Mouse (Mus musculus) erythroblast, embryonic 14.5 days (primary cell): ENCODE results near the gene Xrn1. TPM values are rescaled to one million over a fixed set of nuclear protein-coding genes. Genes with fewer than 3 reads are reported as not detected.
"Not testable (repeated sequence)": the region's sequence is repeated elsewhere in the genome, so short reads cannot be mapped to it uniquely, and the experiment has no call there.

ENCODE experiments used
- H3K27me3 ChIP-seq: 2 replicates; pipeline ENCODE4 v1.6.1; 2012; ENCODE audit warnings: inconsistent platforms; ENCODE audit not compliant: control insufficient read depth
- H3K36me3 ChIP-seq: 2 replicates; pipeline ENCODE4 v1.6.1; 2012; ENCODE audit warnings: mild to moderate bottlenecking, inconsistent platforms; ENCODE audit not compliant: control insufficient read depth
- H3K4me1 ChIP-seq: 2 replicates; pipeline ENCODE4 v1.6.1; 2012; ENCODE audit warnings: inconsistent platforms; ENCODE audit not compliant: control insufficient read depth
- H3K4me3 ChIP-seq: replicated peaks from 2 replicates; pipeline ENCODE3; 2012; ENCODE audit warnings: moderate library complexity, mild to moderate bottlenecking, inconsistent platforms
- H3K9me3 ChIP-seq: 2 replicates; pipeline ENCODE4 v1.6.1; 2012; ENCODE audit warnings: low read length, inconsistent platforms, mixed read lengths; ENCODE audit not compliant: control insufficient read depth
- GATA1 ChIP-seq: IDR thresholded peaks from 2 replicates; pipeline ENCODE4 v1.6.1; 2012; ENCODE audit warnings: low read length, inconsistent platforms, mixed read lengths
- TAL1 ChIP-seq: IDR thresholded peaks from 3 replicates; pipeline ENCODE4 v1.6.1; 2012; ENCODE audit warnings: low read length, inconsistent platforms, mixed read lengths
- polyA plus RNA-seq: library from polyadenylated mRNA; stranded (reverse); fragments of >175 nt; gene quantifications from 2 replicates; pipeline ENCODE4 v1.2.3, GENCODE M21; 2012

Xrn1 gene
- polyA plus RNA-seq, 1 experiment: 0.21 TPM

GRCm38 (mm10) chr9:96078752-96079315 lies 124.3 kb downstream of the Xrn1 start:
- TF ChIP-seq TAL1 (no peak), GATA1 (no peak)
- Histone ChIP-seq H3K27me3 (peaks cover 18% of the 10 kb centered on the region; the same call in 1 of the 2 replicates), H3K4me3 (no peak overlapping the region), H3K36me3 (no peaks in the 10 kb centered on the region), H3K9me3 (peaks cover 2% of the 10 kb centered on the region; the same call in 1 of the 2 replicates), H3K4me1 (no peaks in the 10 kb centered on the region)

DNA sequence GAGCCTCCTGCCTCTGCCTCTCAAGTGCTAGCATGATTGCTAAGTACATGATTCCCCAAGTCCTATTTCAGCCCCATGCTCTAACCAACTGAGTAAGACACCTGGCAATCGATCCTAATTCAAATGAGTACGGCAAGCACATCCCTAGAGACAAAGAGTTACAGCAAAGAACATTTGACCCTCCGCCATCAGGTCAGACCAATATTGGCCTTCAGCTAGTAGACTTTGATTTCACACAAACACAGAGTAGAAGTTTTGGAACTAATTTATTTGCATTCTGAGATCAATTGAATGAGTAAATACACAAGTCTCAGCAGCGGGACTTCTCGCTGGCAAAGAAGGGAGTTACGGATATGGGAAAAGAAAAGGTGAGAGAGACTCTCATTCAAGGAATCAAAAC lies 130.7 kb downstream of the Xrn1 start:
- H3K27me3 ChIP-seq: peaks cover 10% of the 10 kb centered on the region; the same call in 1 of the 2 replicates
- TF ChIP-seq GATA1 (no peak), TAL1 (no peak)

GRCm38 (mm10) chr9:96087671-96088070 lies 133.1 kb downstream of the Xrn1 start:
- Histone ChIP-seq H3K4me3 (no peak overlapping the region), H3K4me1 (no peaks in the 10 kb centered on the region), H3K9me3 (peaks cover 2% of the 10 kb centered on the region; the same call in 1 of the 2 replicates), H3K36me3 (no peaks in the 10 kb centered on the region), H3K27me3 (peaks cover 9% of the 10 kb centered on the region; the same call in 1 of the 2 replicates)
- no peak for TF ChIP-seq GATA1
- TF ChIP-seq TAL1: no peak

More for the DNA sequence above, 130.7 kb downstream of the Xrn1 start:
- no peak overlapping the region for H3K4me3 ChIP-seq
- H3K36me3 ChIP-seq: no peaks in the 10 kb centered on the region
- H3K9me3 ChIP-seq: no peaks in the 10 kb centered on the region
- H3K4me1 ChIP-seq: no peaks in the 10 kb centered on the region

DNA sequence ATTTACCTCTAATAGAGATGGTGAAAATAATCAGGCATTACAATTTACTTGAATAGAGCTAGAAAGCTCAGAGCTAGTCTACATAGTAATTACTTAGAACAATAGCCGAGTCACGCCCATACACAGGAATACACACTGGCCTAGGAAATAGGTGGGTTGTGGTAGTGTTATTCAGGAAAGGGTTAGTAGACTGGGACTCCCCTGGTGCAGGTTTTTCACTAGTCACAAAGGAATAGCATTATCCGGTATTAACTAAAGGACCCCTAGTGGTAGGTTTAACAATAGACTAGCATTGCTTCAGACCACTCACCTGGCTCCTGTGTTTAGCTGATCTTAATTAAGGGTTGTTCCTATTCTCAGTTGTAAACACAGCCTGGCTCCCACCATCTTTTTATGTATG lies 133.9 kb downstream of the Xrn1 start:
- not testable (repeated sequence) for H3K36me3 ChIP-seq

GRCm38 (mm10) chr9:96092637-96093036 lies 138.1 kb downstream of the Xrn1 start:
- Histone ChIP-seq H3K9me3 (peaks cover 26% of the 10 kb centered on the region), H3K27me3 (peaks cover 13% of the 10 kb centered on the region; the same call in 1 of the 2 replicates)
- H3K4me3 ChIP-seq, H3K36me3 ChIP-seq, H3K4me1 ChIP-seq: not testable (repeated sequence)

More for the DNA sequence above, 133.9 kb downstream of the Xrn1 start:
- H3K9me3 ChIP-seq, H3K4me3 ChIP-seq, H3K4me1 ChIP-seq: not testable (repeated sequence)
- peaks cover 12% of the 10 kb centered on the region; the same call in 1 of the 2 replicates for H3K27me3 ChIP-seq

- Histone ChIP-seq H3K4me1 (no peaks in the 10 kb centered on the region), H3K4me3 (no peak overlapping the region), H3K27me3 (peaks cover 13% of the 10 kb centered on the region; the same call in 1 of the 2 replicates), H3K9me3 (peaks cover 30% of the 10 kb centered on the region), H3K36me3 (no peaks in the 10 kb centered on the region)
- no peak for TF ChIP-seq TAL1
- TF ChIP-seq GATA1: no peak
These were observed 138.7 kb downstream of the Xrn1 start for GRCm38 (mm10) chr9:96093221-96093620.

DNA sequence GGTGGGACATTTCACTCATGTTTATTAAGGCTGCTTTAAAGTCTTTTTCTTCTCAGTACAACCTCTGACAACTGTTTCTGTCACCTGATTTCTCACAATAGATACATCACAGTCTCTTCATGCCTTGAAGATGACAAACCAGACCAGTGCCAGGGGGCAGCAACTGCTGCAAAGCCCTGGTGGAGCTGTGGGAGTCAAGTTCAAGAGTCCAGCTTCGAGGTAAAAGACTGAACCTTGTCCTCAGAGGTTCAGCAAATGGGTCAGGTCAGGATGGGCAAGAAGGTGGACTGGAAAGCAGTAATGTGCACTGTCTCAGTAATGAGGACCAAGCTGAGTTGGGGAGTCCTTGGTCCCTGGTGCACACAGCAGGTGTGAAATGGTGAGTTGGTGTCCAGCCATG lies 139.8 kb downstream of the Xrn1 start:
- Histone ChIP-seq H3K36me3 (no peaks in the 10 kb centered on the region), H3K4me3 (no peak overlapping the region), H3K9me3 (peaks cover 39% of the 10 kb centered on the region), H3K27me3 (peaks cover 11% of the 10 kb centered on the region; the same call in 1 of the 2 replicates), H3K4me1 (no peaks in the 10 kb centered on the region)
- TF ChIP-seq TAL1: no peak
- TF ChIP-seq GATA1: no peak

- Histone ChIP-seq H3K9me3 (peaks cover 47% of the 10 kb centered on the region), H3K4me3 (no peak overlapping the region)
- no peak for TF ChIP-seq TAL1
- TF ChIP-seq GATA1: no peak
These were observed 140.6 kb downstream of the Xrn1 start for GRCm38 (mm10) chr9:96095192-96095591.

DNA sequence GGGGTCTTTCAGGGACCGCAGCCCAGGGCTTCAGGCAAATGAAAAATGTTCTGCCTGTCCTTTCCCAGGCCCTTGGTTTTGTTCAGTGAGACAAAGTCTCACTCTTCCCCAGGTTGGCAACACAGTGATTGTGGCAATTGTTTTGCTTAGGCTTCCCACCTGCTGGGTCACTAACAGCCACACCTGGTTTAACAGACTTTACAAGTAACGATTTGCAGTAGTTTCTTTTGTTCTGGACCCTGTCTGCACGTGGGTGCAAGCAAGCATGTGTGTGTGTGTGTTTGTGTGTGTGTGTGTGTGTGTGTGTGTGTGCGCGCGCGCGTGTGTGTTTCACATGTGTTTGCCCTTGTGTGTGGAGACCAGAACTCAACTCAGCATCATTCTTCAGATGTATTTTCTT lies 148.3 kb downstream of the Xrn1 start:
- H3K36me3 ChIP-seq: no peaks in the 10 kb centered on the region
- peaks cover 3% of the 10 kb centered on the region; the same call in 1 of the 2 replicates for H3K27me3 ChIP-seq
- peaks cover 32% of the 10 kb centered on the region for H3K9me3 ChIP-seq
- no peak for TF ChIP-seq TAL1
- H3K4me3 ChIP-seq: no peak overlapping the region
- no peaks in the 10 kb centered on the region for H3K4me1 ChIP-seq

More at GRCm38 (mm10) chr9:96095192-96095591, 140.6 kb downstream of the Xrn1 start:
- no peaks in the 10 kb centered on the region for H3K36me3 ChIP-seq
- H3K27me3 ChIP-seq: peaks cover 11% of the 10 kb centered on the region; the same call in 1 of the 2 replicates
- no peaks in the 10 kb centered on the region for H3K4me1 ChIP-seq

Other genes with a start within 250 kb of the Xrn1 start
- gene Trpc1, start 204.4 kb upstream of the Xrn1 start, polyA plus RNA-seq: not detected in 2 replicates
- not detected in 2 replicates for gene Pls1, start 109.4 kb upstream of the Xrn1 start, polyA plus RNA-seq
- gene Atr, start 97.2 kb upstream of the Xrn1 start, polyA plus RNA-seq: 0.02 and 0.03 TPM in 2 replicates
- not detected in 2 replicates for gene Gk5, start 164.6 kb downstream of the Xrn1 start, polyA plus RNA-seq
- gene Tfdp2, start 241.5 kb downstream of the Xrn1 start, polyA plus RNA-seq: 5.2 and 6.6 TPM in 2 replicates